Mouse (Mus musculus): ENCODE measurements at regions not wholly inside any gene's neighbourhood (a gene's known extent, or its start where the extent isn't known, plus 50 kb on each side); places are given as distances from the start of the nearest gene placed in this dataset.

- TF ChIP-seq POLR2A (IDR thresholded peaks at IDR 0.05; ENCODE audit: extremely low read depth, insufficient read depth, low read length) = no peak
- no peak for TF ChIP-seq CTCF (IDR thresholded peaks at IDR 0.05; ENCODE audit: extremely low read depth, insufficient read depth, low read length)
These were observed 105.5 kb upstream of the Noct start for GRCm38 (mm10) chr3:51118706-51119105.

Measured in cortical plate, adult 2 months (tissue).